Mouse (Mus musculus) CH12.LX (cell line): Measurements from ENCODE around the gene Slc15a5. TPM values are rescaled to one million over a fixed set of nuclear protein-coding genes. Genes with fewer than 3 reads are reported as not detected.

Experiments used
- DNase-seq: peaks from one replicate; pipeline ENCODE4 v3.0.0-alpha.2; 2013; ENCODE audit errors: extremely low read depth
- H3K27ac ChIP-seq: 2 replicates; pipeline ENCODE4 v1.5.1; 2012; ENCODE audit warnings: low read depth, mild to moderate bottlenecking, control low read depth, moderate library complexity; ENCODE audit not compliant: insufficient read depth
- H3K27me3 ChIP-seq: replicated peaks from 2 replicates; pipeline ENCODE3; 2012; ENCODE audit warnings: inconsistent platforms
- H3K36me3 ChIP-seq, 2 experiments: replicated peaks in 1 of 2; 2 replicates each; pipeline versions ENCODE3 to v1.6.1; 2012; ENCODE audit warnings: inconsistent platforms in 1 of 2, low read length in 1 of 2, mild to moderate bottlenecking in 1 of 2, mixed read lengths in 1 of 2, moderate library complexity in 1 of 2; ENCODE audit not compliant: control insufficient read depth in 1 of 2, insufficient read depth in 1 of 2
- H3K4me1 ChIP-seq, 2 experiments: 2 replicates each; pipeline ENCODE4 v1.6.1; 2012; ENCODE audit warnings: inconsistent platforms in 1 of 2, moderate library complexity in 1 of 2; ENCODE audit not compliant: insufficient read depth in 2 of 2, control insufficient read depth in 1 of 2
- H3K4me2 ChIP-seq: 2 replicates; pipeline ENCODE4 v1.6.1; 2012; ENCODE audit warnings: low read depth, mild to moderate bottlenecking, control low read depth; ENCODE audit not compliant: poor library complexity, insufficient read depth, severe bottlenecking
- H3K4me3 ChIP-seq, 3 experiments: fragments of 150-350 bp in 1 of 3; sonication (generic) in 1 of 3; replicated peaks in 1 of 3; 2 replicates each; pipeline versions ENCODE3 to v1.5.1; 2011 to 2012; ENCODE audit warnings: low read depth in 2 of 3, low read length in 2 of 3, mild to moderate bottlenecking in 2 of 3, moderate library complexity in 2 of 3, control low read depth in 1 of 3, improper control_type of control experiment in 1 of 3, inconsistent platforms in 1 of 3, mixed read lengths in 1 of 3; ENCODE audit not compliant: poor library complexity in 1 of 3
- H3K79me2 ChIP-seq: replicated peaks from 2 replicates; pipeline ENCODE4 v1.6.1; 2012; ENCODE audit warnings: mild to moderate bottlenecking, moderate library complexity; ENCODE audit not compliant: control insufficient read depth, poor library complexity, insufficient read depth, severe bottlenecking; ENCODE audit errors: extremely low read depth
- H3K9ac ChIP-seq: 2 replicates; pipeline ENCODE4 v1.6.1; 2012; ENCODE audit warnings: low read depth, mild to moderate bottlenecking, control low read depth, moderate library complexity; ENCODE audit not compliant: insufficient read depth
- H3K9me3 ChIP-seq: replicated peaks from 2 replicates; pipeline ENCODE3; 2012; ENCODE audit warnings: low read length, inconsistent platforms, mixed read lengths
- BHLHE40 ChIP-seq: IDR thresholded peaks from 2 replicates; pipeline ENCODE4 v1.6.1; 2011; ENCODE audit warnings: mild to moderate bottlenecking, low read depth, low read length, improper control_type of control experiment
- GABPA ChIP-seq: IDR thresholded peaks from 2 replicates; pipeline ENCODE4 v1.6.1; 2012; ENCODE audit warnings: low read depth, low read length, improper control_type of control experiment, inconsistent platforms; ENCODE audit not compliant: insufficient replicate concordance
- JUND ChIP-seq: conservative IDR thresholded peaks from 2 replicates; pipeline ENCODE4 v1.6.1; 2011; ENCODE audit warnings: low read depth, low read length, improper control_type of control experiment
- KAT2A ChIP-seq: IDR thresholded peaks from 2 replicates; pipeline ENCODE4 v1.6.1; 2012; ENCODE audit warnings: low read length, improper control_type of control experiment, inconsistent platforms; ENCODE audit not compliant: insufficient replicate concordance
- MAFK ChIP-seq: IDR thresholded peaks from 2 replicates; pipeline ENCODE4 v1.6.1; 2011; ENCODE audit warnings: low read length, improper control_type of control experiment; ENCODE audit not compliant: insufficient replicate concordance
- MAZ ChIP-seq: IDR thresholded peaks from 2 replicates; pipeline ENCODE4 v1.6.1; 2012; ENCODE audit warnings: low read depth, mild to moderate bottlenecking, inconsistent platforms, low read length, improper control_type of control experiment, moderate library complexity
- MYC ChIP-seq: IDR thresholded peaks from 2 replicates; pipeline ENCODE4 v1.6.1; 2011; ENCODE audit warnings: low read depth, mild to moderate bottlenecking, improper control_type of control experiment, low read length
- NRF1 ChIP-seq: IDR thresholded peaks from 2 replicates; pipeline ENCODE4 v1.6.1; 2014; ENCODE audit warnings: low read depth, mild to moderate bottlenecking, inconsistent platforms, low read length, improper control_type of control experiment, moderate library complexity
- PAX5 ChIP-seq: IDR thresholded peaks from 2 replicates; pipeline ENCODE4 v1.6.1; 2012; ENCODE audit warnings: low read length, inconsistent platforms, mixed read lengths
- POLR2AphosphoS2 ChIP-seq: IDR thresholded peaks from 2 replicates; pipeline ENCODE4 v1.6.1; 2011; ENCODE audit warnings: low read depth, low read length, improper control_type of control experiment
- TCF12 ChIP-seq: IDR thresholded peaks from 2 replicates; pipeline ENCODE4 v1.6.1; 2014; ENCODE audit warnings: low read depth, mild to moderate bottlenecking, inconsistent platforms, low read length, improper control_type of control experiment
- USF1 ChIP-seq: IDR thresholded peaks from 2 replicates; pipeline ENCODE4 v1.6.1; 2014; ENCODE audit warnings: low read depth, mild to moderate bottlenecking, inconsistent platforms, low read length, improper control_type of control experiment
- ZNF384 ChIP-seq: IDR thresholded peaks from 2 replicates; pipeline ENCODE4 v1.6.1; 2012; ENCODE audit warnings: low read depth, low read length, improper control_type of control experiment, inconsistent platforms
- dilution Hi-C: fragments of 300-500 bp; cut with MboI; formaldehyde crosslinking; loops from 2 replicates; pipeline ENCODE4 v1.14.3; 2020; ENCODE audit warnings: low sequenced_read_pairs; ENCODE audit not compliant: extremely low pct_unique_long_range_greater_than_20kb, extremely low pct_ligation_motif_present
- in situ Hi-C: fragments of 300-500 bp; cut with MboI; formaldehyde crosslinking; loops from 3 replicates; pipeline ENCODE4 v1.14.3; 2019; ENCODE audit warnings: low sequenced_read_pairs, low pct_ligation_motif_present, low pct_unique_long_range_greater_than_20kb, mixed read lengths
- polyA plus RNA-seq: library from polyadenylated mRNA; unstranded; fragments of >175 nt; gene quantifications from 2 replicates; pipeline ENCODE4 v1.2.1, GENCODE M21; 2012; ENCODE audit warnings: low read depth; ENCODE audit not compliant: insufficient read length
- total RNA-seq, 2 experiments: library from RNA; depleted of rRNA; stranded (reverse); fragments of 300-350 nt in 1 of 2; fragments of >200 nt in 1 of 2; gene quantifications; 2 replicates each; pipeline ENCODE4 v1.2.3; 2012 to 2014

Gene Slc15a5
- total and polyA plus RNA-seq, 3 experiments, result not detected

DNA sequence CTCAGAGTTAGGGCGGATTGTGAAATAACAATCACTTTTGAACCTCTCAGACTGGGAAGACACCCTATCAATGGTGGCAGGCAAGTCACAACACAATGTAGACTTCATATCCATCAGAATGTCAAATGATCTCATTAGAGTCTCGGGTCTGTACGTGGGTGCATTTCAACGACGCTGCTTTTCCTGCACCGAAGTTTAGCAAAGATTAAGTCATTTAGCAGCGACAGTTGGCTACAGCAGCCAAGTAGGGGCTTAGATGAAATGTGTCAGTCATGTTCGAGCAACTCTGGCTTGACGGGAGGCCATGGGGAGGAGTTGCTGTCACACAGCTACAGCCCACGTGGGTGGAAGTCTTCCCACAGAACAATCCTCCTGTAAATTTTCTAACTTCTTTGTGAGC is 133.2 kb downstream of the Slc15a5 start:
- TF ChIP-seq POLR2AphosphoS2, result no peak
- no peak for TF ChIP-seq GABPA
- in situ Hi-C loops, result no loop called here

GRCm38 (mm10) chr6:137940374-137941218 is 139.1 kb downstream of the Slc15a5 start:
- H3K4me2 ChIP-seq, result no peak overlapping the region
- no peaks in the 10 kb centered on the region for H3K79me2 ChIP-seq
- no peak overlapping the region for H3K9ac ChIP-seq
- H3K4me3 ChIP-seq, result no peak overlapping the region
- in situ Hi-C loops (no loop called here), dilution Hi-C loops (no loop called here)
- no peak overlapping the region for H3K27ac ChIP-seq
- H3K4me1 ChIP-seq, result no peaks in the 10 kb centered on the region
- H3K36me3 ChIP-seq, result no peaks in the 10 kb centered on the region
- TF ChIP-seq NRF1, result no peak
- no peak for TF ChIP-seq GABPA
- TF ChIP-seq MAZ, result no peak
- no peak for TF ChIP-seq MYC
- TF ChIP-seq JUND, result no peak
- no peak for TF ChIP-seq TCF12
- no peak for TF ChIP-seq MAFK
- no peak for TF ChIP-seq KAT2A
- TF ChIP-seq ZNF384, result no peak
- TF ChIP-seq PAX5, result no peak
- TF ChIP-seq USF1, result no peak
- TF ChIP-seq BHLHE40, result no peak
- DNase-seq, result no peak
- H3K27me3 ChIP-seq, result no peaks in the 10 kb centered on the region
- peaks cover 53% of the 10 kb centered on the region for H3K9me3 ChIP-seq

More for the DNA sequence above, 133.2 kb downstream of the Slc15a5 start:
- no peak overlapping the region for H3K9ac ChIP-seq
- no peaks in the 10 kb centered on the region for H3K36me3 ChIP-seq
- H3K79me2 ChIP-seq, result no peaks in the 10 kb centered on the region
- dilution Hi-C loops, result no loop called here
- peaks cover 49% of the 10 kb centered on the region for H3K9me3 ChIP-seq
- H3K4me1 ChIP-seq, result no peaks in the 10 kb centered on the region
- no peak for DNase-seq
- no peaks in the 10 kb centered on the region for H3K27me3 ChIP-seq
- H3K27ac ChIP-seq, result no peak overlapping the region
- H3K4me3 ChIP-seq, result no peak overlapping the region
- H3K4me2 ChIP-seq, result no peak overlapping the region
